Mouse (Mus musculus) bone marrow macrophage, adult 2 months (primary cell): ENCODE results near the gene Arhgap32.

Experiments
- CTCF ChIP-seq: IDR thresholded peaks from 2 replicates; pipeline ENCODE4 v1.5.1; 2012; ENCODE audit warnings: low read depth, mild to moderate bottlenecking, low read length, moderate library complexity
- POLR2A ChIP-seq: IDR thresholded peaks from 2 replicates; pipeline ENCODE4 v1.6.1; 2012; ENCODE audit warnings: mild to moderate bottlenecking, low read depth, low read length, borderline replicate concordance

- TF ChIP-seq CTCF (no peak), POLR2A (no peak)
These were observed 17.3 kb upstream of the Arhgap32 start for GRCm38 (mm10) chr9:32098425-32099155.
